Mouse (Mus musculus) liver, embryonic 14.5 days (tissue): ENCODE data around the gene Sh3d21.

Source experiments
- CTCF ChIP-seq: IDR thresholded peaks from 2 replicates; pipeline ENCODE4 v1.5.1; 2016; ENCODE audit warnings: antibody characterized with exemption, low read depth, control low read depth
- EP300 ChIP-seq: IDR thresholded peaks from 2 replicates; pipeline ENCODE4 v1.6.1; 2016; ENCODE audit warnings: antibody characterized with exemption, low read depth

- no peak for TF ChIP-seq CTCF
- TF ChIP-seq EP300: no peak
Measured at GRCm38 (mm10) chr4:126203336-126203895, 40.1 kb upstream of the Sh3d21 start.
